Mouse (Mus musculus) ES-E14 (cell line): ENCODE measurements around the gene Erich3. TPM values are rescaled to one million over a fixed set of nuclear protein-coding genes. Genes with fewer than 3 reads are reported as not detected.

Experiments
- DNase-seq: peaks from one replicate; pipeline ENCODE4 v3.0.0-alpha.2; 2013; ENCODE audit warnings: low read depth, low spot score
- H3K27ac ChIP-seq: 2 replicates; pipeline ENCODE4 v1.5.1; 2012; ENCODE audit warnings: low read depth, mild to moderate bottlenecking, low read length, moderate library complexity, mixed read lengths; ENCODE audit not compliant: poor library complexity, insufficient read depth, severe bottlenecking
- H3K36me3 ChIP-seq: 2 replicates; pipeline ENCODE4 v1.6.1; 2012; ENCODE audit warnings: mild to moderate bottlenecking, low read length, moderate library complexity, mixed read lengths; ENCODE audit not compliant: control insufficient read depth, poor library complexity, insufficient read depth, severe bottlenecking
- H3K4me1 ChIP-seq, 2 experiments: fragments of 150-350 bp in 1 of 2; sonication (generic) in 1 of 2; 2 replicates each; pipeline ENCODE4 v1.6.1; 2012; ENCODE audit warnings: low read length in 2 of 2, mild to moderate bottlenecking in 1 of 2, mixed read lengths in 1 of 2; ENCODE audit not compliant: control insufficient read depth in 2 of 2, insufficient read depth in 2 of 2, poor library complexity in 1 of 2
- H3K4me3 ChIP-seq, 2 experiments: fragments of 150-350 bp in 1 of 2; sonication (generic) in 1 of 2; 2 replicates each; pipeline ENCODE4 v1.5.1; 2012; ENCODE audit warnings: low read length in 2 of 2, low read depth in 1 of 2, mild to moderate bottlenecking in 1 of 2, mixed read lengths in 1 of 2; ENCODE audit not compliant: insufficient read depth in 1 of 2, poor library complexity in 1 of 2, severe bottlenecking in 1 of 2
- H3K9ac ChIP-seq: 2 replicates; pipeline ENCODE4 v1.6.1; 2012; ENCODE audit warnings: low read depth, mild to moderate bottlenecking, low read length, mixed read lengths; ENCODE audit not compliant: poor library complexity, insufficient read depth, severe bottlenecking
- H3K9me3 ChIP-seq: fragments of 150-350 bp; sonication (generic); 2 replicates; pipeline ENCODE4 v1.6.1; 2012; ENCODE audit warnings: low read depth, mild to moderate bottlenecking, low read length; ENCODE audit not compliant: control insufficient read depth, insufficient read depth
- CHD2 ChIP-seq: IDR thresholded peaks from 2 replicates; pipeline ENCODE4 v1.6.1; 2014; ENCODE audit warnings: mild to moderate bottlenecking, low read depth, low read length, inconsistent platforms
- HCFC1 ChIP-seq: IDR thresholded peaks from 2 replicates; pipeline ENCODE4 v1.6.1; 2012; ENCODE audit warnings: low read length, inconsistent platforms, borderline replicate concordance; ENCODE audit not compliant: insufficient read depth
- MAFK ChIP-seq: IDR thresholded peaks from 2 replicates; pipeline ENCODE4 v1.6.1; 2014; ENCODE audit warnings: mild to moderate bottlenecking, low read depth, low read length, inconsistent platforms; ENCODE audit not compliant: insufficient read depth
- ZC3H11A ChIP-seq: IDR thresholded peaks from 2 replicates; pipeline ENCODE4 v1.6.1; 2012; ENCODE audit warnings: low read depth, mild to moderate bottlenecking, inconsistent platforms, low read length, borderline replicate concordance
- ZNF384 ChIP-seq: IDR thresholded peaks from 2 replicates; pipeline ENCODE4 v1.6.1; 2012; ENCODE audit warnings: low read depth, low read length, inconsistent platforms
- in situ Hi-C, 2 experiments: fragments of 600-800 bp; cut with MboI; formaldehyde crosslinking; loops; one replicate each; pipeline ENCODE4 v1.15.1; 2025; ENCODE audit warnings: low sequenced_read_pairs in 2 of 2, inconsistent platforms in 1 of 2; ENCODE audit not compliant: unreplicated experiment in 2 of 2
- total RNA-seq: library from RNA; depleted of rRNA; stranded (reverse); fragments of 300-350 nt; gene quantifications from 2 replicates; pipeline ENCODE4 v1.2.3, GENCODE M21; 2012

Erich3 gene
- total RNA-seq, 1 experiment = 0.09 TPM

DNA sequence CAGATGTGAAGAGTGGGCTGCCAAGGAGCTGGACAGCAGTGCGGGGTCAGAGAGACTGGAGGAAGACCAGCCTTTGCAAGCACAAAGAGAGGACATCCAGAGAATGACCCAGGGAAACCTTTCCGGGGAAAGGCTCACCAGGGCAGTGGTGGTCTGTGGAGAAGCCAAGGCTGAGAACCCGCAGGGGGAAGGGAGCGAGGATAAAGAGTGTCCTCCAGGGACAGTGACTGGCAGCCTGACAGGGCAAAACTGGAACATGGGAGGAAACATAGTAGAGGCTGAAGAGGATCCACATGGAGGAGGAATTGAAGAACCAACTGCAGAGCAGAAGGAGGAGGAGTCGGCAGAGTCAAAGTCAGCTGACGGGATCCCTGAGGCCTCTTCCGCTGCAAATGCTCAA lies 100.5 kb downstream of the Erich3 start:
- in situ Hi-C loops = no loop called here
- H3K27ac ChIP-seq = no peak overlapping the region
- H3K4me1 ChIP-seq = no peaks in the 10 kb centered on the region
- H3K4me3 ChIP-seq = no peak overlapping the region
- H3K9ac ChIP-seq = no peak overlapping the region
- H3K36me3 ChIP-seq = no peaks in the 10 kb centered on the region
- no peak for TF ChIP-seq CHD2
- no peak for DNase-seq
- H3K9me3 ChIP-seq = no peaks in the 10 kb centered on the region

GRCm38 (mm10) chr3:154766321-154766720 lies 102.7 kb downstream of the Erich3 start:
- H3K36me3 ChIP-seq = no peaks in the 10 kb centered on the region
- peaks cover 0 to 3% of the 10 kb centered on the region in 2 experiments; a peak in 2 of 4 replicates for H3K4me1 ChIP-seq
- no peak overlapping the region for H3K27ac ChIP-seq
- H3K4me3 ChIP-seq = no peak overlapping the region
- H3K9me3 ChIP-seq = no peaks in the 10 kb centered on the region
- no peak overlapping the region for H3K9ac ChIP-seq
- in situ Hi-C loops = no loop called here
- TF ChIP-seq MAFK = no peak
- no peak for TF ChIP-seq CHD2
- no peak for TF ChIP-seq ZC3H11A
- no peak for TF ChIP-seq HCFC1
- no peak for TF ChIP-seq ZNF384
- DNase-seq = no peak

- DNase-seq = no peak
- no peak overlapping the region for H3K9ac ChIP-seq
- in situ Hi-C loops = no loop called here
- TF ChIP-seq ZC3H11A = no peak
- no peak for TF ChIP-seq CHD2
- no peak for TF ChIP-seq ZNF384
- no peak for TF ChIP-seq MAFK
- TF ChIP-seq HCFC1 = no peak
- no peak overlapping the region for H3K4me3 ChIP-seq
- H3K9me3 ChIP-seq = no peaks in the 10 kb centered on the region
- H3K27ac ChIP-seq = no peak overlapping the region
- H3K4me1 ChIP-seq = peaks cover 0 to 3% of the 10 kb centered on the region in 2 experiments; a peak in 2 of 4 replicates
- H3K36me3 ChIP-seq = no peaks in the 10 kb centered on the region
These were observed 108.0 kb downstream of the Erich3 start for GRCm38 (mm10) chr3:154771651-154772050.

GRCm38 (mm10) chr3:154778836-154779595 lies 115.4 kb downstream of the Erich3 start:
- H3K27ac ChIP-seq = no peak overlapping the region
- no peak overlapping the region for H3K9ac ChIP-seq
- TF ChIP-seq MAFK = no peak
- no peak for TF ChIP-seq ZC3H11A
- no peak for TF ChIP-seq HCFC1
- no peak for TF ChIP-seq ZNF384
- no peak for TF ChIP-seq CHD2
- DNase-seq = no peak
- peaks cover 0 to 7% of the 10 kb centered on the region in 2 experiments; a peak in 2 of 4 replicates for H3K4me1 ChIP-seq
- no peaks in the 10 kb centered on the region for H3K36me3 ChIP-seq
- H3K4me3 ChIP-seq = no peak overlapping the region
- H3K9me3 ChIP-seq = no peaks in the 10 kb centered on the region
- in situ Hi-C loops = no loop called here

- no peaks in the 10 kb centered on the region for H3K4me1 ChIP-seq
- H3K36me3 ChIP-seq = no peaks in the 10 kb centered on the region
- no peak overlapping the region for H3K27ac ChIP-seq
- in situ Hi-C loops = no loop called here
- DNase-seq = no peak
- no peak overlapping the region for H3K4me3 ChIP-seq
- no peak overlapping the region for H3K9ac ChIP-seq
- TF ChIP-seq HCFC1 (no peak), MAFK (no peak), ZC3H11A (no peak), ZNF384 (no peak), CHD2 (no peak)
- H3K9me3 ChIP-seq = no peaks in the 10 kb centered on the region
These were observed 122.7 kb downstream of the Erich3 start for GRCm38 (mm10) chr3:154786354-154786753.
